Mouse (Mus musculus): ENCODE data around the gene Dhx33.

- TF ChIP-seq CTCF (IDR thresholded peaks at IDR 0.05; ENCODE audit: low read depth) (no peak), EP300 (IDR thresholded peaks at IDR 0.05; ENCODE audit: low read depth) (no peak)
Measured at GRCm38 (mm10) chr11:71039526-71040298, 35.5 kb upstream of the Dhx33 start.
